Mouse (Mus musculus): ENCODE results near the gene Gm15097. TPM values are rescaled to one million over a fixed set of nuclear protein-coding genes. Genes with fewer than 3 reads are reported as not detected.
"Not testable (repeated sequence)": the region's sequence is repeated elsewhere in the genome, so short reads cannot be mapped to it uniquely, and the experiment has no call there.

Gene Gm15097
- not detected for total RNA-seq (2021)

- intact Hi-C loops (cut with DNase I) = not testable (repeated sequence)
These were observed at the start of gene Gm15097 for GRCm38 (mm10) chrX:149784173-149784572. Gene Gm15097 (plus strand): TSS chrX:149784473.

GRCm38 (mm10) chrX:149762853-149763252 is 21.4 kb upstream of the Gm15097 start:
- intact Hi-C loops (cut with DNase I) = not testable (repeated sequence)
- peak; percentile 0 for DNase-seq

More at GRCm38 (mm10) chrX:149784173-149784572, at the start of gene Gm15097:
- DNase-seq = not testable (repeated sequence)

- intact Hi-C loops (cut with DNase I); DNase-seq: not testable (repeated sequence)
These were observed 26.9 kb downstream of the Gm15097 start for GRCm38 (mm10) chrX:149811178-149811577.

Other genes starting within 250 kb of the Gm15097 start
- gene Gm10439, start 189.9 kb upstream of the Gm15097 start, total RNA-seq (2021) = not detected
- gene Gm15091, start 157.2 kb downstream of the Gm15097 start, total RNA-seq (2021) = not detected